Mouse (Mus musculus): ENCODE results near the gene Tbxas1. TPM values are rescaled to one million over a fixed set of nuclear protein-coding genes. Genes with fewer than 3 reads are reported as not detected.
A peak's percentile ranks its signal among the peaks of the same experiment; 100 is the strongest.

The Tbxas1 gene
- polyA plus RNA-seq, 1 experiment from 2014 or later: 1.9 TPM

DNA sequence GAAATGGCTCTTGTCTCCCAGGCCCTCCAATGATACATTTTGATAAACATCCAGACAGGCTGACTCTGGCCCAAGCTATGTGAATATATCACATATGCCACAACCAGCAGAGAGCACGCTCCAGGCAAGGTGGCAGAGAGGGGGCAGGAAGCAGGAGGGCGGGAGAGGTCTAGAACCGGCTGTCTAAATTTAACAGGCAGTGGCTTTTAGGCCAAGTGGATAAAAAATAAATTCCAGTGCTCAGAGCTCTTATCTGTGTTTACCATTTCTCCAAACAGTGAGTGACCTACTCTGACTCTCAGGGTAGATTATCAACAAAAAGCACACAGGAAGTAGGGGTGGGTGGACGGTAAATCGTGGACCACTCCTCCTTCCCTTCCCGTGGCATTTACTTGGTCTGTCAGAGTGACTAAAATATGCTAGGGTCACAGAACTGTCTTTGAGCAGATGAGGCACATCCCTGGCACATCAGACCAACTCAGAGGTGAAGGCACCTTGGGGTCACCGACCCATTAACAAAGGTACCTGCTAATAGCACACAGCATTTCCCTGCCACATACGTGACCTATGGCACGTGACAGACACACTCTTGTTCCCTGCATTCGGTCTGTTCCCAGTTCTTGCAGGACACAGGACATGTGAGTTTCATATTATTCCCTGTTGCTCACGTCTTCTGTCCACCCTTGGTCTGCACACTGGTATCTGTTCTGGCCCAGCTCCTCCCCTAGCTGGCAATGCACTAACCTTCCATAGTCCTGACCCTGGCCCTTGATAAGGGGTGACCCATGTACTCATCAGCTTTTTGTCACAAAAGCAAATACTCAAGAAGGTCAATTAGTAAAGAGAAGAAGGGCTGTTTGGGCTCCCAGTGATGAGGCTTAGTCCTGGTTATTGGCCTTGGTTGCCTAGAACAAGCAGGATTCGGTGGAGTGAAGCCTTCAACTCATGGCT lies 184.6 kb downstream of the Tbxas1 start:
- no peak overlapping the region for H3K27ac ChIP-seq
- 87% methylated on average over 12 of the region's 12 CpGs for WGBS
- H3K4me1 ChIP-seq (replicated peaks): peaks cover 19% of the 10 kb centered on the region
- no peaks in the 10 kb centered on the region for H3K9me3 ChIP-seq
- no peak for DNase-seq (ENCODE audit: low spot score)
- no peak overlapping the region for H3K4me3 ChIP-seq
- no peaks in the 10 kb centered on the region for H3K27me3 ChIP-seq (ENCODE audit: insufficient read depth, poor library complexity, severe bottlenecking)
- no peaks in the 10 kb centered on the region for H3K36me3 ChIP-seq

DNA sequence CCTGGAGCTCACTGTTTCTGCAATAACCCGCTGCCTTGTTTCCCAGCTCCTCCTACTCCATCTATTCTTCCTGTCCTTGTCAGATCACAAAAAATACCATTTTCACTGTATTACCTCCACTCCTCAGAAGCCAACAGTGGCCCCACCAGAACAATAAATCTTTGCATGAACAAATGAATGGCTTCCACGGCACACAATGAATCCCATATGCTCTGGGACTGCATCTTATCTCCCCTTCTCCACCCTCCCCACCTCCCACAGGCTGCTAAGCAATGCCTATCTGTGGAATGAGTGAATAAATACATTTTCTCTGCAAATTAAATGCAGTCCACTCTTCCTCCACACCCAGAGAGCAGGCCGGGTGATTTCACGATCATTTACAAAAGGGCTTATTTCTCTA lies 186.0 kb downstream of the Tbxas1 start:
- Histone ChIP-seq H3K27ac (no peak overlapping the region; the same call in 1 of the 2 replicates), H3K36me3 (no peaks in the 10 kb centered on the region), H3K4me3 (no peak overlapping the region), H3K9me3 (no peaks in the 10 kb centered on the region), H3K4me1 (replicated peaks) (peaks cover 12% of the 10 kb centered on the region), H3K27me3 (ENCODE audit: insufficient read depth, poor library complexity, severe bottlenecking) (no peaks in the 10 kb centered on the region)
- DNase-seq (ENCODE audit: low spot score): no peak
- WGBS: 59% methylated on average over 4 of the region's 4 CpGs

DNA sequence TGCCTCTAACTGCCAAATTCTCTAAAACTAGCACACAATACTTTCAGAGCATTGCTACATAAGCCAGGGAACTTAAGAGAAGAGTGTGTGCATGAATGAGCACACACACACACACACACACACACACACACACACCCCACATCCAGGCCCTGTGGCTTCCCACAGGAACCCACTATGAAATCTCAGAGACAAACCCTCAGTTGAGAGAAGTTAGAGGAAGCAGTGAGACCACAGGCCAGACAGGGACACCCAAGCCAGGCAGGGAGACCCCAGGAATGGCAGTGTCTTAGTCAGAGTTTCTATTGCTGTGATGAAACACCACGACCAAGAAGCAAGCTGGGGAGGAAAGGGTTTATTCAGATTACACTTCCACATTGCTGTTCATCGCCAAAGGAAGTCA lies 188.3 kb downstream of the Tbxas1 start:
- Histone ChIP-seq H3K36me3 (no peaks in the 10 kb centered on the region), H3K4me1 (replicated peaks) (peaks cover 17% of the 10 kb centered on the region), H3K4me3 (no peak overlapping the region), H3K27me3 (ENCODE audit: insufficient read depth, poor library complexity, severe bottlenecking) (no peaks in the 10 kb centered on the region), H3K9me3 (no peaks in the 10 kb centered on the region), H3K27ac (no peak overlapping the region)
- DNase-seq (ENCODE audit: low spot score): no peak
- WGBS: 62% methylated on average over 2 of the region's 2 CpGs

DNA sequence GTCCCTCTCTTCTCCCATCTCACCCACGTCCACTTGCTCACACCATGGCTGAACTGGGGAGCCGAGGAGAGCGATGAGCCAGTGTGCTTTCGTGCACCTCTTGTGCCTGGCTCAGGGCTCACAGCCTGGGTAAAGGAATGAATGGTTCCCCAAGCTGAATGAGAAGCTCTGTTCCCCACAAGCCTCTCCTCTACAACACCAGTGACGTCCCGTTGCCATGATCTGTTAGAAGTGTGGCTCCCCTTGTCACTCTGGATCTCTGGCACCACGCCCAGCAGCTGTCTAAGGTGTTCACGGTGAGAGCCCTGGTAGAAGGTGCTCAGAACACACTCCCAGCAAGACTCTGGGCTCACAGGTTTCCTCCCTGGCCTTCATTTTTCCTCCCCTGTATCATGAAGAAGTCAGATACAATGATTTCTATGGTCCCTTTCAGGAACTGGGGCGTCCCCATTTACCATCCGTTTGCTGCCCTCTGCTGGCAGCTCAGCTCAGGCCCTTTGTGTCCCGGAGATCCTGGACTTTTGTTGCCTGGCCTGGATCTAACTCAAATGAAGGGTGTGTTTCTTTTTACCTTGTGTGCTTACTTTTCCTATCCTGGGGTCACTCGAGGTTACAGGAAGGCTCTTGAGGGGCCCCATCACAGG lies 191.9 kb downstream of the Tbxas1 start:
- Histone ChIP-seq H3K27me3 (ENCODE audit: insufficient read depth, poor library complexity, severe bottlenecking) (no peaks in the 10 kb centered on the region), H3K9me3 (no peaks in the 10 kb centered on the region), H3K36me3 (no peaks in the 10 kb centered on the region), H3K4me3 (no peak overlapping the region), H3K27ac (peak overlapping the region; percentile 71; the same call in 1 of the 2 replicates), H3K4me1 (replicated peaks) (peaks cover 5% of the 10 kb centered on the region; the same call in 1 of the 2 replicates)
- peak; percentile 81 for DNase-seq (ENCODE audit: low spot score)
- 52% methylated on average over 12 of the region's 12 CpGs for WGBS

DNA sequence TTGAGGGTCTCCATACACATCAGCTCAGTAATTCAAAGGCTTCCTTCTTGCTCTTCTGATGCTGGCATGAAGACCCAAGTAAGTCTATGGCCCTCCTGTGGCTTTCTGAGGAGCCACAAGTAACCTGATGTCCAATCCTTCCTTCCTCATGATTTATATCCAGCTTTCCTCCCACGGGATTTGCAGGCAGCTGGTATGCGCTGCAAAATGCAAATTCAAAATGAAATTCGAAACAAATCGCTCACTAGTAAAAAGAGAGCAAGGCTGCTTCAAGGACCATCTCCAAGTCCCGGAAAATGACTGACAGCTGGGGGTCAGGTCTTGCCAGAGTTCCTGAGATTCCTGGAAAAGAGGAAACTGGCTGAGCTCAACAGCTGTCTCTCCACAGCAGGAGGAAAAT lies 197.5 kb downstream of the Tbxas1 start:
- no peaks in the 10 kb centered on the region for H3K9me3 ChIP-seq
- 69% methylated on average over 5 of the region's 5 CpGs for WGBS

DNA sequence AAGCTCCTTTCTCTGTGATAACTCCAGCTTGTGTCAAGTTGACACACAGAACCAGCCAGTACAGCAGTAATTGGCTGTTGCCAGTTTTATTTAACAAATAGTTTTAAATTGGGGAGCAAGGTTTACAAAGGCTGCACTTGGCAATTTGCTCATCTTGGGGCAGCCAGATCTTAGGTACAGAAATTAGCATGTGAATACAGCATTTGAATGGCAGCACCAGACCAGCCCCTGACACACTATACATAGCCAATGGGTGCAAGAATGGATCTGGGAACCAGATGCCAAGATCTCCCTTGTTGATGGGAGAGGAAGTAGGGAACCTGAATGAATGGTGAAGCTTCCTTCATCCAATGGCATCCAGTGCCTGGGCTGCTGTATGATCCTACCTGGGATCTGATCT lies 199.0 kb downstream of the Tbxas1 start:
- no peaks in the 10 kb centered on the region for H3K9me3 ChIP-seq
- H3K36me3 ChIP-seq: no peaks in the 10 kb centered on the region
- H3K27me3 ChIP-seq (ENCODE audit: insufficient read depth, poor library complexity, severe bottlenecking): no peaks in the 10 kb centered on the region
- no peak for DNase-seq (ENCODE audit: low spot score)
- no peak overlapping the region for H3K27ac ChIP-seq
- H3K4me3 ChIP-seq: no peak overlapping the region
- peaks cover 10% of the 10 kb centered on the region for H3K4me1 ChIP-seq (replicated peaks)

More for the DNA sequence above, 197.5 kb downstream of the Tbxas1 start:
- Histone ChIP-seq H3K27ac (no peak overlapping the region), H3K4me1 (replicated peaks) (peaks cover 10% of the 10 kb centered on the region), H3K36me3 (no peaks in the 10 kb centered on the region), H3K27me3 (ENCODE audit: insufficient read depth, poor library complexity, severe bottlenecking) (no peaks in the 10 kb centered on the region), H3K4me3 (no peak overlapping the region)
- no peak for DNase-seq (ENCODE audit: low spot score)

DNA sequence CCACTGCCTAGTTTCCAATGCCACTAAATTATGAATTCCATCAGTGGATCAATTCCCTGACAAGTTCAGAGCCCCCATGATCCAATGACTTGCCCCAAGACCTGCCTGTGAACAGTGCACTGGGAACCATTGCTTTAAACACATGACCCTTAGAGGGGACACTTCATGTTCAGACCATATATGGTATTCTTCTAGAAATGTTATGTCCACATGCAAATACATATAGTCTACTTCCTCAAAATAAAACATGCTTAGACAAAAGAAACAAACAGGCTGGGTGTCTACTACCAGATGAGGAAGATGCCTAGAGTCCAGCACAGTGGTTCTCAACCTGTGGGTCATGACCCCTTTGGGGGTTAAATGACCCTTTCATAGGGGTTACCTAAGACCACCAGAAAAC lies 201.3 kb downstream of the Tbxas1 start:
- Histone ChIP-seq H3K27me3 (ENCODE audit: insufficient read depth, poor library complexity, severe bottlenecking) (no peaks in the 10 kb centered on the region), H3K27ac (no peak overlapping the region), H3K9me3 (no peaks in the 10 kb centered on the region), H3K4me1 (replicated peaks) (peaks cover 10% of the 10 kb centered on the region), H3K36me3 (no peaks in the 10 kb centered on the region), H3K4me3 (no peak overlapping the region)
- no peak for DNase-seq (ENCODE audit: low spot score)

DNA sequence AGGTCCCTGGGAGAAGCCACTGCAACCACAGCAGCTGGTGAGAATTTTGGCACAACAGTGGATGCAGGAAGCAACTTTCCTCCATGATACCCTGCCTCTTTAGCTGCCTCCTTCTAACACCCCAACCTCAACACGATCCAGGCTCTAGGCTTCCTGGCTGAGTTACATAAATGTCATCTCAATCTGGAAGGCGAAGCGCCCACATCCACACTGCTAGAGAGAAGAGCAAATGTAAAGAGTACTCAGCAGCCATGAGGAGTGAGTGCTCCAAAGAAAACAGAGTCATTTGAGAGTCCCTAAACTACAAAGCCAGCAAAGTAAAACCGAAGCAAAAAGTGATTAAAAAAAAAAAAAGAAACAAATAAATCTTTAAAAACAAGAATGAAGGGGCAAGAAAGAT lies 229.4 kb downstream of the Tbxas1 start:
- H3K4me3 ChIP-seq: no peak overlapping the region
- no peak for DNase-seq (ENCODE audit: low spot score)
- H3K4me1 ChIP-seq (replicated peaks): no peaks in the 10 kb centered on the region
- H3K27ac ChIP-seq: no peak overlapping the region
- no peaks in the 10 kb centered on the region for H3K36me3 ChIP-seq
- no peaks in the 10 kb centered on the region for H3K27me3 ChIP-seq (ENCODE audit: insufficient read depth, poor library complexity, severe bottlenecking)
- no peaks in the 10 kb centered on the region for H3K9me3 ChIP-seq
- 86% methylated on average over 4 of the region's 4 CpGs for WGBS

DNA sequence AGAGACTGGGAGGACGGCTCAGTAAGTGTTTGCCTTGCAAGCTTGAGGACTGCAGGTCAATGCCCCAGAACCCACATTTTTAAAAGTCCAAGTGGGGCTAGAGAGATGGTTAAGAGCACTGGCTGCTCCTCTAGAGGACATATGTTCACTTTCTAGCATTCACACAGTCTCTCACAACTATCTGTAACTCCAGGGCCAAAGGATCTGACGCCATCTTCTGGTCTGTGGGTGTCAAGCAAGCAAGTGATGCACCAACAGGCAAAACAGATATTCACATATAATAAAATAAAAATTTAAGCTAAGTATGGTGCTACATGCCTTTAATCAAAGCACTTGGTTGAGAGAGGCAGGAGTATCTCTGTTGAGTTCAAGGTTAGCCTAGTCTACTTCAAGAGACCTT lies 231.6 kb downstream of the Tbxas1 start:
- Histone ChIP-seq H3K4me3 (no peak overlapping the region), H3K9me3 (no peaks in the 10 kb centered on the region), H3K36me3 (no peaks in the 10 kb centered on the region), H3K27me3 (ENCODE audit: insufficient read depth, poor library complexity, severe bottlenecking) (no peaks in the 10 kb centered on the region), H3K4me1 (replicated peaks) (no peaks in the 10 kb centered on the region), H3K27ac (no peak overlapping the region)
- 56% methylated on average over 2 of the region's 2 CpGs for WGBS
- no peak for DNase-seq (ENCODE audit: low spot score)

DNA sequence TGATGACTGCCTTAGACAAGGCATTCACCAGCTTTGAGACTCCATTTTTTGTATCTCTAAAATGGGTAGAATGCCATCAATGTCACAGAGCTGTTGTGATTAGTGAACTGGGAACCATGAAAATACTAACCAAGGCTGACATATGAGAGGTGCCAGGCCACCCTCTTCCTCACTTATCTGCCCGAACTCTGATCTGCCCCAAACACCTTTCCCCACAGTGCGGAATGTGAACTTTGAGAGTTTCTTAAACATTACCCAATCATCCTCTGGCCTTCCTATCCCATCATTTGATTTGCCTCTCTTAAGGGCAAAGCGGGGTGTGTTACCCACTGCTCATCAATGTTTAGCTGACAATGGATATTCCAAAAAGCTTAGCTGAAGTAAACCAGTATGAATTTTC lies 237.5 kb downstream of the Tbxas1 start:
- H3K4me1 ChIP-seq (replicated peaks): peaks cover under 1% of the 10 kb centered on the region; the same call in 1 of the 2 replicates
- H3K27me3 ChIP-seq (ENCODE audit: insufficient read depth, poor library complexity, severe bottlenecking): peaks cover 33% of the 10 kb centered on the region
- no peaks in the 10 kb centered on the region for H3K9me3 ChIP-seq
- DNase-seq (ENCODE audit: low spot score): no peak
- H3K27ac ChIP-seq: no peak overlapping the region
- H3K36me3 ChIP-seq: no peaks in the 10 kb centered on the region
- 92% methylated on average over 3 of the region's 3 CpGs for WGBS
- no peak overlapping the region for H3K4me3 ChIP-seq

DNA sequence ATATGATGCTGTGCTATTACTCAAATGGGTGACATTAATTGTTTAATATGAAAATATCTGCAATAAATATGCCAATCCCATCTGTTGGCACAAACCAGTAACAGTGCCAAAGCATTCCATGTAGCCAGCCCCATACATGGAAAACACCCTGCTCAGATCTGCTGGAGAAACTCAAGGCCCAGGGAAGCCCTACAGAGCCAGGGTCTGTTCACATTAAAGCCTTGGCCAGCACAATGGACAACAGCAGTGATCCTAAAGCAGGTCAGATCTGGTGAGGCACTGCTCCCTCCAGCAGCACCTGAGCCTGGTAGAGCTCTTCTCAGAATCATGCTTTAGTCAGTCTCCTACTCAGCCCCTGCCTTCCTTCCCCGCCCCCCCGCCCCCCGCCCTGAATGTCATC lies 237.9 kb downstream of the Tbxas1 start:
- WGBS: 93% methylated on average over 3 of the region's 3 CpGs

DNA sequence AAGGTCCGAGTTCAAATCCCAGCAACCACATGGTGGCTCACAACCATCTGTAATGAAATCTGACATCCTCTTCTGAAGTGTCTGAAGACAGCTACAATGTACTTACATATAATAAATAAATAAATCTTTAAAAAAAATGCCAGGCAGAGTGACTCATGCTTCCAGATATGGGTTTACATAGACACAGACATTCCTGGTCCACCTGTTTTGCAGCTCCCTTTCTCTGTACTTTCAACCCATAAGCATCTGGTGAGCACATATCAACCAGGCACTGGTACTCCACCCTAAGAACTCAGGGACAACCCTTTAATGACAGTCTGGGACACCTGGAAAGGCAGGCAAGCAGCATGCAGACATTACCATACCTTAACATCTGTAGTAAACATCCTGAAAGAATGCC lies 240.2 kb downstream of the Tbxas1 start:
- WGBS: 77% methylated on average over 1 of the region's 1 CpGs
- Histone ChIP-seq H3K9me3 (peaks cover 9% of the 10 kb centered on the region), H3K4me1 (replicated peaks) (peaks cover 10% of the 10 kb centered on the region), H3K27me3 (ENCODE audit: insufficient read depth, poor library complexity, severe bottlenecking) (peaks cover 60% of the 10 kb centered on the region), H3K4me3 (no peak overlapping the region), H3K36me3 (no peaks in the 10 kb centered on the region), H3K27ac (no peak overlapping the region)
- no peak for DNase-seq (ENCODE audit: low spot score)

More for the DNA sequence above, 237.9 kb downstream of the Tbxas1 start:
- no peaks in the 10 kb centered on the region for H3K36me3 ChIP-seq
- H3K4me1 ChIP-seq (replicated peaks): peaks cover 5% of the 10 kb centered on the region
- H3K9me3 ChIP-seq: no peaks in the 10 kb centered on the region
- H3K27ac ChIP-seq: no peak overlapping the region
- H3K4me3 ChIP-seq: no peak overlapping the region
- DNase-seq (ENCODE audit: low spot score): no peak
- H3K27me3 ChIP-seq (ENCODE audit: insufficient read depth, poor library complexity, severe bottlenecking): peaks cover 37% of the 10 kb centered on the region
